Mouse (Mus musculus) urinary bladder, adult 18-20 months (tissue): ENCODE measurements around the gene Fam114a2.

Source experiments
- DNase-seq, 2 experiments: peaks; one replicate each; pipeline ENCODE4 v3.0.0; 2022; ENCODE audit warnings: low spot score in 2 of 2, mixed read lengths in 2 of 2

Fam114a2 gene

DNA sequence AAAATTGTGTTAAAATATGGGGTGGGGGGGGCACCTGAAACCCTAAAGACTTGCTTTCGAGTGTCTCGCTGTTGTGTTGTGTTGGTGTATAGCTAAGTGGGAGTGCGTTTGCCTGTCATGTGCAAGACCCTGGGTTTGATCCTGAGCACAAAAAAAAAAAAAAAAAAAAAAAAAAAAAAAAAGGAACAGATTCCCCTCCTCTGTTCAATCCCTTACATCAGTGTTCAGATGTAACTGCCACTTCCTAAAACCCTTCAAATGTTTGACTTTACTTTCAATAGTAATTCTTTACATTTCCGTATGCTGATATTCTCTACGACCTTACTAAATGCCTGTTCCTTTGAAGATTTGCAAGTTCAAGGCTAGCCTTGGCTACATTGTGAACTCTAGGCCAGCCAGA lies 887 bp upstream of the Fam114a2 start:
- no peak for DNase-seq

GRCm38 (mm10) chr11:57518751-57519148 lies 333 bp upstream of the Fam114a2 start:
- no peak for DNase-seq

DNA sequence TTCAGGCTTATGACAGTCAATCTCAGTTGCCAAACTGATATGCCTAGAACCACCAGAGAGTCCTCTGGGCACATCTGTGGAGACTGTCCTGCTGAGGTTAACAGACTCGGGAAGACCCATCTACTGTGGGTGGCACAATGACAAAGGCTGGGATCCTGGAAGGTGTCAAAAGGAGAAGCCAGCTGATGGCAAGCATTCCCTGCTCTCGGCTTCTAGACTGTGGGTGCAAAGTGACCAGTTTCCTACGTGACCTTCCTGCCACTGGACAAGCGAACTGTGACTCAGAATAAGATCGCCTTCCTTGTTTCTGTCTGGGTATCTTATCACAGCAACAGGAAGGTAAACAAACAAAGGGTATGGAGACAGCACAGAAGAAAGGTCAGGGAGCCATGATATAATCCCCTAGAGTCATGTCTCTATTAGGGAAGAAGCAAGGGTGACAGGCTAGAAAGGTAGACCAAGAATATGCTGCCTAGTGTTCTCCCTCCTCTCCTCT lies 1.4 kb downstream of the Fam114a2 start:
- peak in 1 of 2 experiments; percentile 4 for DNase-seq

GRCm38 (mm10) chr11:57515218-57515617 lies 3.2 kb downstream of the Fam114a2 start:
- no peak for DNase-seq

GRCm38 (mm10) chr11:57506899-57507298 lies 11.5 kb downstream of the Fam114a2 start:
- no peak for DNase-seq

GRCm38 (mm10) chr11:57503155-57503554 lies 15.3 kb downstream of the Fam114a2 start:
- DNase-seq: no peak

DNA sequence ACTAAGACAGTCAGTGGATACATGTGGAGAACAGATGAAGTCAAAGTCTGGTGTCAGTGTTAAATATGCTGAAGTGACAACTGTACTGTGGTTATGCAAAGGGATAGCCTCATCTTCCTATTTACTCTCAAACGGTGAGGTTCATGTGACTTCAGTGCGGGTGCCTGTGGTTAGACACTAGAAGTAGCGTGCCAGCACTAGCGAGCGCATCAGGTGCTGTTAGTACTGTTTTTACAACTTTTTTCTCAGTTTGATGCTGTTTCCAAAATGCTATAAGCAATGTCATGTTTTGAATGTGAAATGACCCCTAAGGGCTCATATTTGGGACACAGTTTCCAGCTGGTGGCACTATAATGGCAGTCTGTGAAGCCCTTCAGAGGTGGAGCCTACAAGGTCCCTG lies 20.2 kb downstream of the Fam114a2 start:
- DNase-seq: no peak

GRCm38 (mm10) chr11:57497701-57498100 lies 20.7 kb downstream of the Fam114a2 start:
- DNase-seq: no peak

GRCm38 (mm10) chr11:57496462-57497039 lies 21.9 kb downstream of the Fam114a2 start:
- DNase-seq: no peak

DNA sequence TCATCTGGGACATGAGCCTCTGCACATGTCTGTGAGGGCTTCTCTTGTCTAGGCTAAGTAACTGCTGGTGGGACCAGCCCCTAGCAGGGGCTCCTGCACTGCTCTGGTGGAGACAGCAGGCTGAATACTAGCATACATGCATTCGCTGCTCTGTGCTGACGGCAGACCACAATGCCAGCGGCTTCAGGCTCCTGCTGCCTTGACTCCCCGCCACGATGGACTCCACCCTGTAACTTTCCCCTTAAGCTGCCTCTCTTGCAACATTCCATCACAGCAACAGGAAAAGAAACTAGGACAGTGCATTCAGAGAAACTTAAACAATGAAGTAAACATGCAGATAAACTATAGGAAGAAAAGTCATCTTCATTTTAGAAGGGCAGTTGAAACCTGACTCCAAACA lies 30.0 kb downstream of the Fam114a2 start:
- no peak for DNase-seq

DNA sequence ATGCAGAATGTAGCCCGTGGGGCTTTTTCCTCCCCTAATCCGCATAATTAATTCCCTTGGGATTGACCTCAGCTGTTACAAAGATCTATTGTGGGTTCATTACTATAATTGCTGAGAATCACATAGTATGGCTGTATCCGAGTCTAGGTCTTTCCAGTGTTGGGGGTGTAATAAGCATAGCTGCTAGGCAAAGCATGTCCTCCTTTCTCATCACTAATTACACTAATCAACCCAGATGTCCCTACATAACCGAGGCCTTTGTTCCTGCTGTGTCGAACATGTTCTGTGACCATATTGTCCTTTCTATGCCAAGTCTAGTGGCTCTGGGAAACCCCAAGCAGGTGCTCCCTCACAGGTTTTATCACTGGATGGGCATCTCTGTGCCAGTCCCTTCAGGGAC lies 40.3 kb downstream of the Fam114a2 start:
- DNase-seq: no peak

- peak in 1 of 2 experiments; percentile 11 for DNase-seq
Measured at GRCm38 (mm10) chr11:57475119-57475518, 43.3 kb downstream of the Fam114a2 start.

GRCm38 (mm10) chr11:57474296-57474941 lies 44.0 kb downstream of the Fam114a2 start:
- DNase-seq: no peak

- no peak for DNase-seq
Measured at GRCm38 (mm10) chr11:57470979-57471378, 47.4 kb downstream of the Fam114a2 start.

- no peak for DNase-seq
Measured at GRCm38 (mm10) chr11:57470056-57470455, 48.4 kb downstream of the Fam114a2 start.

DNA sequence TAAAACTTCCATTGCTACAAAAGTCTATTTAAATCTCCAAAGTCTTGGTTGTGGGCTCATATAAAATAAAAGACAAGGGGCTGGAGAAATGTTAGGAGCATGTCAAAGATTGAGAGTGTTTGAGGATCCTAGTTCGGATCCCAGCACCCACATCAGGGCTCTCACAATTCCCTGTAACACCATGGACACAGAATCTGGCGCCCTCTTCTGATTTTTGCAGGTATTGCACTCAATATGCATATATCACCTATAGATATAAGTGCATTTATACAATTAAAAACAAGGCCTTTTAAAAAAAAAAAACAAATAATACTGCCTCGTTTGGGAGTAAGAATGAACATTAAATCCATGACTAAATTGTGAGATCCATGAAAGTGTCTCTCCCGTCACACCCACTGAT lies 49.7 kb downstream of the Fam114a2 start:
- DNase-seq: no peak

DNA sequence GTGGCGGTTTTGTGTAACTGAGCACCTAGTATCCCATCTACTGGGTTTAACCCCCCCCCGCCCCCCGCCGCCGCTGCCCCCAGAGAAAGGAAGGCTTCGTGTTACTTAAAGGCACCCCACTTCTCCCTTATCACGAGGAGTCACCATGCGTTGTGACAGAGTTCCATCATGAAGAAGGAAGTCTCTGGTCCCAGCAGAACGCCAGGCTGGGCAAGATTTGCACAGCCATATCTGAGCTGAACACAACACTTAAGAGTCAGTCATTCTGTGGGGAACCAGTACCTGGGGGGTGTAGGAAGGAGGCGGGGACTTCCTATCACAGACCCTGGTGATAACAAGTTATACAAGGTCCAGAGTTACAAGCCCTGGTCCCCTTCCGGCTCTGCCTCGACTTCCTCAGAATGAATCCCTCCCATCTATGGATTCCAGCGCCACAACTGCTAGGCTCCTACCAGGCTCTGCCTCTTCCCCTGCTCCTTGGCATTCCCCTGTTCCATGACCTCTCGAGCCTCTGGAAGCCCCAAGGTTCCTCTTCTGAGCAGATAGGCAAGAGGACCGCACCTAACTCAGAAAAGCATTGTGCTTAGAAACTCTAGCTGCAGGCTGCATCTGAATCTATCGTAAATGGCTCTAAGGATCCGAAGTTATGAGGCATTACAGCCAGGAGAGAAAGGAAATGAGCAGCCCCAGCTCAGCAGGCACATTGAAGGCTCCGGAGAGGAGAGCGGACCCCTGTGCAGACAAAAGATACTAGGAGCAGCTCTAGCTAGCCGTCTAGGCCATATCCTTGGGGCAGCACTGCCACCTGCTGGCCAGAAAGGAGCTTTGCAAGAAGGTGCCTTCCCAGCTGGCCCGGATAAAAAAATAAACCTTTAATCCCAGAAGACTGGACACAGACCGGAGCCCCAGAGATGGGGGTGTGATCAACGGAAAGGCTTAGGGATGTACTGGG lies 51.0 kb downstream of the Fam114a2 start:
- DNase-seq: peak; percentile 39 to 58

DNA sequence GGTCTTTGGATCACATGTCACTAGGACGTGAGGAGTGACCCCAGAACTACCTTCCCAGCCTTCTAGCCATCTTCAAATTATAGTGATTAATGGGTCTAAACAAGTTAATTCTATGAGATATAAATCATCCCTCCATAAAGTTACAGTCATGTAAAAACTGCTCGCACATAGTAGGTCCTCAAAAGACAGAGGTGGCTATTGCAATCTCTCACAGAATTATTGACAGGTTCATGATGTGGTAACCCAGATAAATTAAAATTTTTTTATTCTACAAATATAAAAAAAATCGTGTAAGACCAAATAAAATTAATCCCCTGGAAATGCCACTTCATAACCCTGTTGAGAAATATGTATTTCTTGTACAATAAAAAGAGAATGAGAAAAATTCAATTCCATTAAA lies 52.6 kb downstream of the Fam114a2 start:
- no peak for DNase-seq

- DNase-seq: peak in 1 of 2 experiments; percentile 18
Measured at GRCm38 (mm10) chr11:57465025-57465424, 53.4 kb downstream of the Fam114a2 start.

- DNase-seq: peak in 1 of 2 experiments; percentile 13
Measured at GRCm38 (mm10) chr11:57459759-57460158, 58.7 kb downstream of the Fam114a2 start.

GRCm38 (mm10) chr11:57454421-57454820 lies 64.0 kb downstream of the Fam114a2 start:
- DNase-seq: no peak

- DNase-seq: no peak
Measured at GRCm38 (mm10) chr11:57445237-57445962, 73.0 kb downstream of the Fam114a2 start.
